Mouse (Mus musculus) cortical plate, adult 2 months (tissue): ENCODE measurements around the gene Gm13696.

Experiments used
- CTCF ChIP-seq: fragments of 200-500 bp; IDR thresholded peaks from 2 replicates; pipeline ENCODE4 v1.5.1; 2011; ENCODE audit warnings: mild to moderate bottlenecking, control low read depth, low read length; ENCODE audit not compliant: insufficient read depth; ENCODE audit errors: extremely low read depth
- POLR2A ChIP-seq: fragments of 200-500 bp; IDR thresholded peaks from 2 replicates; pipeline ENCODE4 v1.6.1; 2011; ENCODE audit warnings: mild to moderate bottlenecking, low read length, control low read depth; ENCODE audit not compliant: insufficient read depth; ENCODE audit errors: extremely low read depth

DNA sequence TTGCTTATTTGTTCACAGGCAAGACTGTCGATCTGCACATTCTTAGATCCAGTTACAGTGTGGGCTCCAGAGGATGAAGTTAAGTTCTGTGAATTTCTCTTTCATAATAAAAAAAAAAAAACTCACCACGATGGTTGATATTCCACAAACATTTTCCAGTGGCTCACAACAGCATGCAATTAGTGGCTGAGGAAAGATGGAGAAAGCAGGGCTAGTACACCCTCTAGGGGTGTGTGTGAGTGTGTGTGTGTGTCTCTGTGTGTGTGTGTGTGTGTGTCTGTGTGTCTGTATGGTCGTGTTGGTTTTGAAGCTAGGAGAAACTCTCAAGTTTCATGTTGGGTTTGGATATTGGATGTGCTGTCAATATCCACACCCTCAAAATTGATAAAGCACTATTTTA, 31.5 kb upstream of the Gm13696 start:
- no peak for TF ChIP-seq CTCF
- no peak for TF ChIP-seq POLR2A
